Mouse (Mus musculus) kidney, adult 8-10 months (tissue): ENCODE results near the gene Vmn1r123.
"Not testable (repeated sequence)": the region's sequence is repeated elsewhere in the genome, so short reads cannot be mapped to it uniquely, and the experiment has no call there.

Experiments
- DNase-seq, 2 experiments: peaks; one replicate each; pipeline ENCODE4 v3.0.0; 2022

The Vmn1r123 gene

DNA sequence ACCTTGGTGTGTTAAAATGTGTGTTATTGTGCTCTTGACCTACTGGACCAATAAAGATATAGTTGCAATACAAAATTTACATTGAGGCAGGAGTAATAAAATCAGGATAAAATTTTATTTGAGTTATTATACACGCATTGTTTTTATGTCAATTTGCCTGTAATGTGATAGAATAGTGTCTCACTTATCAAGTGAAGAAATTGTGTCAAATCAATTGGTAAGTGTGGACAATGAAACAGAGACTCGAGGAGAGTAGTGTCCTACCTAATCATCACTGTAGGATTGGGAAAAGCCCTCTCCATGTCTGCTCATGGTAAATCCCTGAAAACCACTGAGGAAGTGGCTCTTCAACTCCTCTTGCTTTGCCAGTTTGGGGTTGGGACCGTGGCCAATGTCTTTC is at the start of gene Vmn1r123:
Vmn1r123 (plus strand) TSS at position 301 of the 400 bp plus-strand sequence.
- not testable (repeated sequence) for DNase-seq

DNA sequence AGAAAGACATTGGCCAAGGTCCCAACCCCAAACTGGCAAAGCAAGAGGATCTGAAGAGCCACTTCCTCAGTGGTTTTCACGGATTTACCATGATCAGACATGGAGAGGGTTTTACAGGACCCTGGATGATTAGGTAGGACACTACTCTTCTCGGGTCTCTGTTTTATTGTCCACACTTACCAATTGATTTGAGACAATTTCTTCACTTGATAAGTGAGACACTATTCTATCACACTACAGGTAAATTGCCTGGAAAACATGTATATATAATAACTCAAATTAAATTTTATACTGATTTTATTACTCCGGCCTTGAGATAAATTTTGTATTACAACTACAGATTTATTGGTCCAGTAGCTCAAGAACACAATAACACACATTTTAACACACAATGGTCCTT is 28.0 kb upstream of the Vmn1r123 start, which contains the start of gene Vmn1r122:
Vmn1r122 (minus strand) TSS at position 101 of the 400 bp plus-strand sequence.
- DNase-seq, result not testable (repeated sequence)

DNA sequence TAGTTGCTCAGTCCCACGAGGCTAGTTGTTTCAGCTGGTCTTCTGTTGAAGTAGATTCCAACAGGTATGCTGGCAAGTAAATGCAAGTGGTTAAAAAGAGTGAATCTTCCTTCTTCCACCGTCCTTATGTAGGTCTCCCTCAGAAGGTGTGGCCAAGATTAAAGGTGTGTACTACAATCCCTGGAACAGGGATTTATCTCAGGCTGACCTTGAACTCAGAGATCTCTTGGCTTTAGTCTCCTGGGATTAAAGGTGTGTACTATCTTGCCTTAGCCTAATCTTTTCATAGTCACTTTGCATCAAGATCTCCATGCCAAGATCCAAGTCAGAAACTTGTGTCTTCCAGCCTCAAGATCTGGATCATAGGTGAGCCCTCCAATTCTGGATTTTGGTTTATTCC is 28.3 kb downstream of the Vmn1r123 start, which contains the start of gene Gm5157:
Gm5157 (minus strand) TSS at position 101 of the 400 bp plus-strand sequence.
- DNase-seq, result not testable (repeated sequence)
